Mouse (Mus musculus) hematopoietic stem cell, adult 5-6 weeks (primary cell): ENCODE results near the gene Pfdn2. TPM values are rescaled to one million over a fixed set of nuclear protein-coding genes. Genes with fewer than 3 reads are reported as not detected.

Experiments
- ATAC-seq, 2 experiments: fragments of 125-278 bp in 1 of 2; replicated peaks in 1 of 2; 2 replicates each; pipeline ENCODE4 v1.8.0; 2016 to 2017; ENCODE audit warnings: inconsistent platforms in 2 of 2, mild to moderate bottlenecking in 2 of 2, moderate number of reproducible peaks in 2 of 2, low read depth in 1 of 2, moderate TSS enrichment in 1 of 2; ENCODE audit not compliant: low FRiP score in 2 of 2, poor library complexity in 2 of 2, severe bottlenecking in 2 of 2, insufficient read depth in 1 of 2, low TSS enrichment in 1 of 2
- total RNA-seq: library from RNA; stranded (forward); fragments of 172-1452, 232-1000 nt; gene quantifications from 2 replicates; pipeline ENCODE4 v1.2.3, GENCODE M21; 2017

Pfdn2 gene
- total RNA-seq, 1 experiment from 2014 or later: 50.2 TPM

- ATAC-seq: no peak
Observed at GRCm38 (mm10) chr1:171344715-171345114, 755 bp upstream of the Pfdn2 start.

GRCm38 (mm10) chr1:171346095-171346450 is 603 bp downstream of the Pfdn2 start:
- peak; percentile 12 to 13; a peak in 2 of 4 replicates for ATAC-seq

- ATAC-seq: no peak
Observed at GRCm38 (mm10) chr1:171348665-171349064, 3.2 kb downstream of the Pfdn2 start.

- no peak for ATAC-seq
Observed at GRCm38 (mm10) chr1:171349210-171349609, 3.7 kb downstream of the Pfdn2 start.

DNA sequence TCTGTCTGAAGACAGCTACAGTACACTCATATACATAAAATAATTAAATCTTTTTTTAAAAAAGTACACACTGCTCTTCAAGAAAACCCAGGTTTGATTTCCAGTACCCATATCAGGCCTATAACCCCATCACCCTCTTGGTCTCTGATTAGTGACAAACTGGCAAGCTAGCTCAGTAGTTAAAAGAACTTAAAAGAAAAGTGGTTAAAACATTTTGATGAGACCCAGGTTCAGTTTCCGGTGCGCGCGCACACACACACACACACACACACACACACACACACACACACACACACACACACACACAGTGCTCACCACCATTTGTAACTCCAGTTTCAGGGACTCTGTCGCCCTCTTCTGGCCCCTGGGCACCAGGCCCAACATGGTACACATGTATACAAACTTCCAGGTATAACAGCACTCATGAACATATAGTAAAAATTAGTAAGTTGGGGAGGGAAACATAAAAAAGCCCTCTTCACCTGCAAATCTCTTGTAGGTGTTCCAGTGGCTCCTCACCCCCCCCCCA is 10.4 kb downstream of the Pfdn2 start:
- ATAC-seq: no peak

DNA sequence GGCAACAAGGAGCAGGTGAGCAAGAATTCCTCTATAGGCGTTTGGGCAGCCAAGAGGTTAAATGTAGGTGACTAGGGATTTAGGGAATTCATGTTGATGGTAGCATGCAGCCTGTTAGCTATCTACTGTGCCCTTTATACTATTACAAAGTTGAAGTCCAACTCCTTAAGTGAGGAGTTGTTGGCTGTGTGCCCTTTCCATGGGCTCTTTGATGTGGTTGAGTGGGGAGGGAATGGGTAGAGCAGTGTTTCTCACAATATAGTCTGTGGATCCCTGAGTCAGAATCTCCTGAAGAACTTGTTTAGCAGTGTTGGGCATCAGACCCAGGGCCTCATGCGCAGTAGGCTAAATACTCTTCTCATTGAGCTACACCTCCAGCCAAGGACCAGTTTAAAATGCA is 11.3 kb downstream of the Pfdn2 start:
- ATAC-seq: no peak

DNA sequence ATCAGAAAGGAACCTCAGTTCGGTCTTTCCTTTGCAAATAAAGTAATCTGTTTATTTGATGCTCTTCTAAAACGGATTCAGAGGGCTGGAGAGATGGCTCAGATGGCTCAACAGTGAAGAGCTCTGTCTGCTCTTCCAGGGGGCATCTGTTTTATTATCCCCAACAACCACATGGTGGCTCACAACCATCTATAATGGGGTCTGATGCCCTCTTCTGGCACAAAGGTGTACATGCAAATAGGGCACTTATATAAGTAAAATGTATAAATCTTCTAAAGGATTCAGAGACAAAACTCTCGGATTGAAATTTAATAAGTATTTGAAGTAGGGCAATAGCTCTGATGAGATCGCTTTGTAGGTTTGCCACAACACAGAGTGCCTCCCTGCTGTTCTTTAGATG is 13.0 kb downstream of the Pfdn2 start:
- ATAC-seq: peak in 1 of 2 experiments; percentile 22; a peak in 1 of 4 replicates

- ATAC-seq: peak in 1 of 2 experiments; percentile 7; a peak in 1 of 4 replicates
Observed at GRCm38 (mm10) chr1:171360253-171360652, 14.8 kb downstream of the Pfdn2 start.

DNA sequence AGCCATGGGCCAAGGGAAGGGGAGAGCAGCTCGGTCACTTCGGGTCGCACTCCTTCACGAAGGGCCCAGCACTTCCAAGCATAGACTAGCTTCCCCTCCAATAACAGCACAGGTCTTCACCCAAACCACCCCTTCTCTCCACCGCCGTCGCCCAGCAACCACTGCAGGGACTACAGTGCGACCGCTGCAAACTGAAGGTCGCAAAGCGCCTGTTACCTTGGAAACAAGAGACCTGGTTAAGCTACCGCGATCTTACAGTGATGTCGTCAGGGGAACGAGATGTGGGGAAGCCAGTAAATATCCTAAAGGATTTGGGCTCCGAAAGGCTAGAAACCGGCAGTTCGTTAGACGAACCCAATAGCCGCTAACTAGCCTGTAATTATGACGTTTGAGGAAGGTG is 15.2 kb downstream of the Pfdn2 start, which contains the start of gene Klhdc9:
Gene Klhdc9, minus strand, starts transcription at position 143 of the 400 bp plus-strand sequence.
- peak; percentile 94 to 96 for ATAC-seq

DNA sequence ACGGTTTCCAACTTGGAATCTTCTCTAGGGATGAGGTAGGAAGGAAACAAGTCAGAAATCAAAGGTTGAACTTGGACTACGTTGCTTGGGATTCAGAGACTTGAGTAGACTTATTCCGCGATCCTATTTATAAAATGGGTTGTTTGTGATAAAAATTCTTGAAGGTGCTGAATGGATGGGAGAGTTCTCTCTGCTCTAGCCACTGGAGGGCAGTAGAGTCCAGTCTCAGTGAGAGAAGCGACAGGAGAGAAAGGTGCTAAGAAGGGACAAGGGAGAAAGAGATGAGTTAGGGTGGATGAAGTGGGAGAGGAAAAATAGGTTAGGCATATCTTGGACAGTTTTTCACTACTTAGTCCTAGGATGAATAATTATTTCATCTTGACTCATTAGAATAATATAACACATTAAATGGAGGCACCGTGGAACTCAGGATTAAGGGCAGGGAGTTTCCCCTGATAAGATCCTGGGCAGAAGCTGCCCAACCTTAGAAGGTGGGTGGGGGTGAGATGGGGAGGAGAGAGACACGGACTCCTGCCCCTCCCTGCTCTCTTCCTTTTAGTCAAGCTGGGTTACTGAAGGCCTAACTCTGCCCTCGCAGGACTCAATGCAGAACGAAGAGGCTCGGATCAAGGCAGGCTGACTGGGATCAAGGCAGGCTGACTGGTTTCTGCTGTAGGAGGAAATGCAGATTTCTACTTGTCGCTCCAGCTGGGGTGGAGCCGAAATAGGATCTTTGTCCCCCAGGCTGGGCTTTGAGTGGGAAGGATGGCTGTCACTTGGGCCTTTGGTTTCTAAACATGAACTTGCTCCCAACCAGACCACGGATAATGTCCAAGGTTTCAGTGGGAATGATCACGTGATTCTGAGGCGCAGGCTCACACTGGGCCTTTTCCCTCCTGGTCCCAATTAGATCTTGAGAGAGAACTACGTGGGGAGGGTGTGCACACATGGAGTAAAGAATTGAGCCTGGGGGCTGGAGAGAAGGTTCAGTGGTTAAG is 15.9 kb downstream of the Pfdn2 start:
- peak; percentile 57 to 63; a peak in 2 of 4 replicates for ATAC-seq

DNA sequence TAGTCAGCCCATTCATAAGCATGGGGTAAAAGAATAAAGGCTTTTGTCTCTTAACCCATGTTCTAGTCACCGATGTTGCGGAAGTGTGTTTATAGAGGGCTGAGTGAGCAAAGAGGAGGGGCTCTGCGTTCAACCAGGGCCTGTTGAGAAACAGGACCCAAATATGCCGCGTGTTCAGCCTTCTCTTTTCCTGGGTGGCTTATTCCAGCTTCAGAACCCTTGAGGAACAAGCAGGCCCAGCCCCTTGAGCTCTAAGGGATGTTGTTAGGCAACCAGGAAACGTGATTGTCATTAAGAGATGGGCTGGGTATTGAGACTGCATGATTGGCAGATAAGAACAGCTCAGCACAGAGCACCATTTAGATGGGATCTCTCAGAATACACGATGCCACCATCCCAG is 20.5 kb downstream of the Pfdn2 start:
- no peak; a peak in 1 of 4 replicates for ATAC-seq

DNA sequence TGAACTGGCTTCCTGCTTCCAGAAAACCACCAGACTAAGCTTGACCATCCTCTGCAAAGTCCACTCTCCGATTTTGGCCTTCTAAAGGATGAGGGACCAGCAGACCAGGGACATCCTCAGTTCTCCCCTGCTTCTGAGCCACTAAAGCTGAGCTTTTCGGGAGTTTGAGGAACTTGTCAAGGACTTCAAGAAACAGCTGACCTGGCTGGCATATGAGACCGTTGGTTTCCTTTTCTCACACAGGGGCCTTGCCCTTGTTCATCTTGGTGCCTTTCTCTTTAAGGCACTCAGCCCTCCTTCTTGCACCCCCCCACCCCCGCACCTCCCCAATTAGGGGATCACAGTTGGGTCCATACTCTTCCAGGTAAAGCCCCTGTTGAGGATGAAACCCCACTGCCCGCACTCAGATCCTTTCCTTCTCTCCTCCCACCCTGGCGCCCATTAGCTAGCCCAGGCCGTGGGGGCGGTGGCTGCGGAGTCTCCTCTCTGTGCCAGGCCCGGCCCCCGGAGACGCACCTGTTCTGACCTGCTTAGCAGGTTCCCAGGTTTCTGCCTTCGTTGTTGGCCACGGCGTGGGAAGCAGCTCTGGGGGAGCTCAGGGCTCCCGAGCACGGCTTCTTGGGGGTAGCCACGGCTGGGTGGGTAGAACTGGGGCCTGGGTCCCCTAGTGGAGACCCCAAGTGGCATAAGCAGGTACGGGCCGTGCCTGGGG is 24.5 kb downstream of the Pfdn2 start, which contains the start of gene Nectin4:
Gene Nectin4, plus strand, starts transcription at position 255 of the 712 bp plus-strand sequence.
- ATAC-seq: peak; percentile 73 to 76

DNA sequence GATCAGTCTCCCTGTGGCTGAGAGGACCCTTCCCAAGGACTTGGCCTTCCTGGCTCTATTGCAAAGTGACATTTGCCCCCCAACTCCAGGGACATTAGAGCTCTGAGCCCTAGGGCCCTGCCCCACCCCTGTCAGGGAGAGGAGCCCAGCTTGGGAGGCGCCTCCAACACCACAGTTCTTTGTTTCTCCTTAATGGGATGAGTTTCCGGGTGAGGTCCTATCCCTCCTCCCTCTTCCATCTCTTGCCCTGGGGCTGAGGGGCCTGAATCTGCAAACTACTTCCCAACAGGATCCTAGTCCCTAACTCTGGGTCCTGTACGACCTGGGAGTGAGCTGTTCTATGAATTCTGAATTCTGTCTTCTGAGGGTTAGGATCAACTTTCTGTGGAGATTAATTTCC is 27.4 kb downstream of the Pfdn2 start:
- no peak for ATAC-seq

DNA sequence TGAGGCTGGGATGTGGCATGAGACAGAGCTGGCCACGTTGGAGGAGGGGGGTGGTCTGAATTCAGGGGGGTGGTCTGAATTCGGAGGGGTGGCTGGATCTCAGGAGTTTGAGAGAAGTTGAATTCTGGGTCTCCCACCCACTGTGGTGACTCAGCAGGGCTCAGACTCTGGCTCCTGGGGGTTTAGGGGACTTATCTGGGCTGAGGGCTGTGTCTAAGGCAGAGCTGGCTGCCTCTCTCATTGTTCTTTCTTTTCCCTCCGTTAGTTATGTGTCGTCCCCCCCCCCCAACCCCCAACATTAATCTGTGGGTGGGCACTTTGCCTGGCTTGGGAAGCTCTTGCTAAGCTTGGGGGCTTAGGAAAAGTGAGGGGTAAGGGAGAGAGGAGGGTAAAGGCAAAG is 28.5 kb downstream of the Pfdn2 start:
- ATAC-seq: no peak

DNA sequence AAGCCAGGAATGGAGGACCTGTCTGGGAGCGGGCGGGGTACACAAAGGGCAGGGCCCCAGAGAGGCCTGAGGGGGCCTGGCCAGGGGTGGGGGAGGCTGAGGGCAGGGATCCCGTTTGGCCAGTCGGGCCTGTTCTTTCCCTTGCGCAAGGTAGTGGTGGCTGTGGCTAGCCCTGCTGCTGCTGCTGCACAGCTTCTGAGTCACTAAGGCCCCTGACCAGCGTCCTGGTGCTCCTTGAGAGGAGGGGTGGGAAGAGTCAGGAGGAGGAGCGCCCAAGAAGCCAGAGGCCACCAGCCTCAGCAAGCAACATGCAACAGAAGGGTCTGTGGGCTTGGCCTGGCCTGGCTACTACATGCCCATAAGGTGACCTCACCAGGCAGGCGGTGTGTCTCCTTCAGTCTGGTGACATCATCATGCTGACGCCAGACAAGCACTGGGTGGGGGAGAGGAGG is 30.2 kb downstream of the Pfdn2 start:
- peak in 1 of 2 experiments; percentile 15; a peak in 1 of 4 replicates for ATAC-seq

GRCm38 (mm10) chr1:171378298-171378697 is 32.8 kb downstream of the Pfdn2 start:
- ATAC-seq: no peak

DNA sequence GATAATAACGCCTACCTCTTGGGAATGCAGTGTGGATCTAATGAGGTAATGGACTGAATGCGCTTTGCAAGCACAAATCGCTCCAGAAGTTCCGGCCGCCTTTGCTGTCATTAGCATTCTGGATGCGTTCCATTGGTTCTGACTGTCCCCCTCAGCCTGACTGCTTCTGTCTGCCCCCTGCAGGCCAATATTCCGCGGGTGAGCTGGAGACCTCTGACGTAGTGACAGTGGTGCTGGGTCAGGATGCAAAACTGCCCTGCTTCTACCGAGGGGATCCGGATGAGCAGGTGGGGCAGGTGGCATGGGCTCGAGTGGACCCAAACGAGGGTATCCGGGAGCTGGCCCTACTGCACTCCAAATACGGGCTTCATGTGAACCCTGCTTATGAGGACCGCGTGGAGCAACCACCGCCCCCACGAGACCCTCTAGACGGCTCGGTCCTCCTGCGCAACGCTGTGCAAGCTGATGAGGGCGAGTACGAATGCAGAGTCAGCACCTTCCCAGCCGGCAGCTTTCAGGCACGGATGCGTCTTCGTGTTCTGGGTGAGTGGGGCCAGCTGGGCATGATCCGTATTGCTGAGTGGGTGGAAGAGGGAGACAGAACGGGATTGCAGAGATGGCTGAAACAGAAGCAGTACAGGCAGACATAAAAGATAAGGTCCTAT is 34.6 kb downstream of the Pfdn2 start:
- ATAC-seq: peak; percentile 87 to 88
